Mouse (Mus musculus) ES-Bruce4 (cell line): Measurements from ENCODE around the gene Ank2.

ENCODE experiments used
- CTCF ChIP-seq: IDR thresholded peaks from one replicate; pipeline ENCODE4 v1.8.1; 2011; ENCODE audit warnings: low read depth, low read length
- EP300 ChIP-seq: IDR thresholded peaks from 2 replicates; pipeline ENCODE4 v1.6.1; 2011; ENCODE audit warnings: low read depth, low read length; ENCODE audit not compliant: insufficient read depth

GRCm38 (mm10) chr3:127041288-127041687 is 457.9 kb downstream of the Ank2 start:
- TF ChIP-seq CTCF (no peak), EP300 (no peak)
